Mouse (Mus musculus) liver, adult (tissue): ENCODE measurements around the gene Jmjd4.

Experiments
- GATA4 ChIP-seq: IDR thresholded peaks from 2 replicates; pipeline ENCODE4 v1.6.1; 2014; ENCODE audit warnings: mild to moderate bottlenecking, low read length; ENCODE audit not compliant: insufficient replicate concordance

The Jmjd4 gene

GRCm38 (mm10) chr11:59451086-59451485, 1.2 kb downstream of the Jmjd4 start, which contains the start of gene Snap47:
Gene Snap47 (minus strand): TSS chr11:59451186.
- TF ChIP-seq GATA4, result no peak

DNA sequence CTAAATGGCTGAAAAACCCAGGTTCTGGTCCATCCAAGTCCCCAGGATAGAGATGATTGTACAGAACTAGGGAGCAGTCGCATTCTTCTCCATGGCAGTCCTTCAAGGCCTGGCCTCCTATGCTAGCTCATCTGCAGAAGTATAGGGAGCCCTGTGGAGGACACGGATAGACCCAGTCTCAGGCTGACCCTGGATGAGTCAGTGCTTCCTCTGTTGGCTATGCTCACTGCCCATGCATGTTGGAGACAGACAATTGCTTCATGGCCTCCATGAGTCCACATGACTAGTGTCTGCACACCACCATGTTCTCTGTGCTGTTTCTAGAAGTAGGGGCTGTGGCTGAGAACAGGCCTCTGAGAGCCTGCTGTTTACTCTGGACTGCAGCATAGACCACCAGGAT, 6.5 kb downstream of the Jmjd4 start:
- no peak for TF ChIP-seq GATA4

GRCm38 (mm10) chr11:59456891-59457290, 7.0 kb downstream of the Jmjd4 start:
- TF ChIP-seq GATA4, result no peak

GRCm38 (mm10) chr11:59458973-59459372, 9.1 kb downstream of the Jmjd4 start:
- no peak for TF ChIP-seq GATA4

- TF ChIP-seq GATA4, result no peak
These were observed 10.6 kb downstream of the Jmjd4 start for GRCm38 (mm10) chr11:59460459-59460858.

- TF ChIP-seq GATA4, result no peak
These were observed 21.8 kb downstream of the Jmjd4 start for GRCm38 (mm10) chr11:59471413-59472325.

DNA sequence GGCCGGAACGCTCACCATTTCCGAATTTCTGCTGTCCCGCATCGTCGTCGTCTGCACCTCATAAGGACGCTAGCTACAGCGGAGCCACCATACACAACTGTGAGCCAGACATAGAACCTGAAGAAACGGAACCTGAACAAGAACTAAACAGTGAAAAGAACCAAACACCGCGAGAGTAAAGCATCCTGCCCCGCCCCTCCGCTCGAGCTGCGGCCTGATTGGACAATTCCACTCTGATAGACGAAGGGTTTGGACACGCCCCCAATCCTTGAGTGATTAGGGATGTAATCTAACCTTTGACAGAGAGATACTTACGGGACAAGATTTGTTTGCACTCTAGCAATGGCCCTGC, 22.5 kb downstream of the Jmjd4 start, which contains the start of gene Zfp867:
Gene Zfp867, minus strand, starts transcription at position 149 of the 352 bp plus-strand sequence.
- TF ChIP-seq GATA4, result peak; percentile 24; the same call in 1 of the 2 replicates

DNA sequence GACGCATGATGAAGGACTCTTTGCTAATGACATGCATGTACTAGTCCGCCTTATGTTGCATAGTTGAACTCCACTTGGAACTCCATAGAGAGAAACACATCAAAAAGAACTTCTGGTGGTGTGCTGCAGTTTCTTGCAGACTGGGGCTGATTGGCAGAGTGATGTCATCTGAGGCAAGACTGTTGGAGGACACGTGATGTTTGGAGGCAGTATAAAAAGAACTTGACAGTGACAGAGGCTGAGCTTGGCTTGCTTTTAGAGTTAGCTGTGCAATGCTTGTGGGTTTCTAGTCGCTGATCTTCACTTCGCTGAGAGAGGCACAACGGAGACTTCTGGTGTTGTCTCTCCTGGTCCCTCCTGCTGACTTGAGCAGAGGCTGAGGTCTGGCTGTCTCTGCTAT, 27.4 kb downstream of the Jmjd4 start:
- no peak for TF ChIP-seq GATA4

GRCm38 (mm10) chr11:59483212-59483611, 33.4 kb downstream of the Jmjd4 start:
- no peak for TF ChIP-seq GATA4

- TF ChIP-seq GATA4, result no peak
These were observed 35.8 kb downstream of the Jmjd4 start for GRCm38 (mm10) chr11:59485641-59486040.

- no peak for TF ChIP-seq GATA4
These were observed 36.4 kb downstream of the Jmjd4 start for GRCm38 (mm10) chr11:59486222-59486621.

DNA sequence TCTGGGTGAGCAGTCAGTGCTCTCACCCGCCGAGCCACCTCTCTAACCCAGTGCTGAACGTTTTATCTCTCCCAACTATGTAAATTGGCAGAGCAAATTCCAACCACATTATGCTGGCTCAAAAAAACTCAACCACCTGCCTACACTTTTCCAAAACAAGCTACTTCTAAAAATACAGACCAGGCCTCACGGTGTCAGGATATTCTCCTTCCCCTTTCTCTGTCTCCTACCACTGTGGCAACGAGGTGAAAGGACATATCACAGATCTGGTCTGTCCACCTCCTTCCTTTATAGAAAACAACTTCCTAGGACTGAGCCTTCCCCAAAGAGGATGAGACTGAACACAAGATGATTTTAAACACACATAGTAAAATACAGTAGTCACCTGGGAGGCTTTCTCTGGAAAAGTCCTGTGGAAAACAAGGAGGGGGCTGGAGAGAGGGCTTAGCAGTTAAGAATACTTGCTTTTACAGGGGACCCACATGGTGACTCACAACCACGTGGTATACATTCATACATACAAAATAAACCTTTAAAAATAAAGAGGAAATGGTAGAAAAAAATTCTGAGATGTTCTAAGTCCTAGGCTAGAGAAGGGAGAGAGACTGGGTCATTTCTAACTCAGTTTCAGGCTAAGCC, 46.9 kb downstream of the Jmjd4 start:
- no peak for TF ChIP-seq GATA4

- TF ChIP-seq GATA4, result no peak
These were observed 47.9 kb downstream of the Jmjd4 start for GRCm38 (mm10) chr11:59497747-59498146.

DNA sequence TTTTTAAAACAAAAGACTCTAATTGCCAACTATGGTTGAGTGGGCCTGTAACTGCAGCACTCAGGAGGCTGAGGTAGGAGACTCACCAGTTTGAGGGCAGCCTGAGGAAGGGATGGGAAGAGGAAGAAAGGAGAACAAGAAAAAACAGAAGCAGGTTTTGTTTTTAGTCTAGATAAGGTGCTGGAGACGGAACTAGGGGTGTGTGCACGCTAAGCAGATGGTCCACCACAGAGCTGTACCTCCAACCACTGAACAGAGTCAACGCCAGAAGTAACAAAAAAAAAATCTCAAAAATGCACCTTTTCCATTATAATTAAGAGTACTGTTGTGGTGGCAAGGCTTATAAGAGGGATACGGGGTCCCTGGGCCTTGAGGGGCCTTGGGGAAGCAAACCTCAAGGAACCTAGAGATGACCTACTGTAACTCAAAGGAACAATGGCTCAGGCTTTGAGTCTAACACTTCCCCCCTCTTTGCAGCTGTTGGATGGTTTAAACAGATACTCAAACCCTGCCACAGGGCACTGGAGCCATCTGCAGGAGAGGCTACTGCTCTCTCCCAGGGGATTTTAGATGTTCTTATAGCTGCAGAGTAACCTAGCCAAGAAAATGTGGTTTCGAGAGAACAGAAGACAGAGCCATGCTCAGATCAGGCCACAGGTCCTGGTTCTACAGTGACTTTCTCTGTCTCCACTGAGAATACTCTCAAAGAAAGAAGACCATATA, 52.3 kb downstream of the Jmjd4 start:
- no peak for TF ChIP-seq GATA4

GRCm38 (mm10) chr11:59505351-59505838, 55.5 kb downstream of the Jmjd4 start:
- no peak for TF ChIP-seq GATA4
